Mouse (Mus musculus) lung, embryonic 15.5 days (tissue): ENCODE data around the gene Extl2. TPM values are rescaled to one million over a fixed set of nuclear protein-coding genes. Genes with fewer than 3 reads are reported as not detected.

Experiments
- ATAC-seq: fragments of 200-750 bp; cut with Nextera tagmentation; 2 replicates; pipeline ENCODE4 v1.8.0; 2017; ENCODE audit warnings: moderate number of reproducible peaks, borderline replicate concordance; ENCODE audit not compliant: low FRiP score, low TSS enrichment; ENCODE audit errors: extremely low read depth
- H3K27ac ChIP-seq: fragments of 300-500 bp; sonication (generic); 2 replicates; pipeline ENCODE4 v1.5.1; 2015; ENCODE audit warnings: moderate library complexity, mild to moderate bottlenecking, inconsistent platforms
- H3K27me3 ChIP-seq: fragments of 300-500 bp; sonication (generic); 2 replicates; pipeline ENCODE4 v1.6.1; 2015; ENCODE audit warnings: inconsistent platforms
- H3K36me3 ChIP-seq: fragments of 300-500 bp; sonication (generic); 2 replicates; pipeline ENCODE4 v1.6.1; 2015; ENCODE audit warnings: inconsistent platforms
- H3K4me1 ChIP-seq: fragments of 300-500 bp; sonication (generic); 2 replicates; pipeline ENCODE4 v1.6.1; 2015; ENCODE audit warnings: inconsistent platforms
- H3K4me2 ChIP-seq: fragments of 300-500 bp; sonication (generic); 2 replicates; pipeline ENCODE4 v1.6.1; 2015; ENCODE audit warnings: inconsistent platforms, mild to moderate bottlenecking, moderate library complexity
- H3K4me3 ChIP-seq: fragments of 300-500 bp; sonication (generic); 2 replicates; pipeline ENCODE4 v1.5.1; 2015; ENCODE audit warnings: mild to moderate bottlenecking, inconsistent platforms
- H3K9ac ChIP-seq: fragments of 300-500 bp; sonication (generic); 2 replicates; pipeline ENCODE4 v1.6.1; 2015; ENCODE audit warnings: inconsistent platforms
- H3K9me3 ChIP-seq: fragments of 300-500 bp; sonication (generic); 2 replicates; pipeline ENCODE4 v1.6.1; 2016; ENCODE audit warnings: inconsistent platforms
- WGBS: fragments of 180-500 bp; shearing (Covaris S2); methylation state at CpG from one replicate; pipeline ENCODE4 v1.1.7; 2015; 5-methylcytosine and 5-hydroxymethylcytosine counted together
- microRNA-seq: library from miRNA; unstranded; fragments of <30 nt; microRNA quantifications from one replicate; pipeline ENCODE4, GENCODE M21; 2016
- polyA plus RNA-seq: library from polyadenylated mRNA; unstranded; fragments of >200 nt; fragmentation: Nextera tagmentation; extraction: Ambion mirVana; gene quantifications from 2 replicates; pipeline ENCODE4 v1.2.1, GENCODE M21; 2015

The Extl2 gene
- polyA plus RNA-seq, 1 experiment from 2014 or later, result 17.8 TPM

DNA sequence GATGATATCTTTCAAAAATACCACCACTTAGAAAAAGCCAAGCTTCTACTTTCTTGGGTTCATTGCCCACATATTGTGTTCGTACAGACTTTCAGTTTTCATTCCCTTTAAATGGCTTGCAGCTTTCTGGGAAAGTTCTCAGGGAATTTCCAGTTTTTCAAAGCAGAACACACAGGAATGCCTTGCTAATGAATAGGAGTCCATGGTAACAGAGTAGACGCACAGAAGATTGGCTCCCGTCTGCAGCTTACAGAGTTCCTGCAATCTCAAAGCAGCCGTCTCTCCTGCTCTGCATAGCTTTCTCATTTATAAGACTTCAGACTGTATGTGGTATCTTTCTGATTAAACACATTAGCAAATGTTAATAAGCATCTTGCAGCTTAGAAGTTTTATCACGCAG, 39.8 kb downstream of the Extl2 start:
- Histone ChIP-seq H3K4me3 (no peak overlapping the region), H3K9me3 (no peaks in the 10 kb centered on the region), H3K36me3 (no peaks in the 10 kb centered on the region), H3K27me3 (no peaks in the 10 kb centered on the region), H3K4me2 (no peak overlapping the region), H3K4me1 (no peaks in the 10 kb centered on the region), H3K9ac (no peak overlapping the region), H3K27ac (no peak overlapping the region)
- no peak for ATAC-seq
- 67% methylated on average over 5 of the region's 5 CpGs for WGBS

DNA sequence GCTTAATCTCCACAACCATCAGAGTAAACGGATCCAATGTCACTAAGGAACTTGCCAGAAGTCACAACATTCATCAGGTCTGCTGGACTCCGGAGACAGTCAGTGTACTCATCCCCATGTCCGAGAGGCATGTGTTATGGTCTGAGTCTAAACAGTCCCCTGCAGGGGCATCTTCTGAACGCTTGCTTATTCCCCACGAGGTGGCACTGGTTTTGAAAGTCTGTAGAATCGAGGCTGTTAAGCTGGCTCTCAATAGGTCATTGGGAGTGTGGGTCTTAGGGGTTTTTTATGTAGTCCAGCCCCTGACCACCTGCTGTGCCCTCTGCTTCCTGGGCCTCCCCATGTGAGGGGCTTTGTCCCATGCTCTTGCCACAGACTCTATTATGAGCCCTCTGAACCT, 49.8 kb downstream of the Extl2 start:
- Histone ChIP-seq H3K9ac (no peak overlapping the region), H3K9me3 (no peaks in the 10 kb centered on the region), H3K36me3 (no peaks in the 10 kb centered on the region), H3K4me1 (no peaks in the 10 kb centered on the region), H3K27me3 (no peaks in the 10 kb centered on the region), H3K4me3 (no peak overlapping the region), H3K27ac (no peak overlapping the region), H3K4me2 (no peak overlapping the region)
- WGBS, result 60% methylated on average over 6 of the region's 6 CpGs
- no peak for ATAC-seq

DNA sequence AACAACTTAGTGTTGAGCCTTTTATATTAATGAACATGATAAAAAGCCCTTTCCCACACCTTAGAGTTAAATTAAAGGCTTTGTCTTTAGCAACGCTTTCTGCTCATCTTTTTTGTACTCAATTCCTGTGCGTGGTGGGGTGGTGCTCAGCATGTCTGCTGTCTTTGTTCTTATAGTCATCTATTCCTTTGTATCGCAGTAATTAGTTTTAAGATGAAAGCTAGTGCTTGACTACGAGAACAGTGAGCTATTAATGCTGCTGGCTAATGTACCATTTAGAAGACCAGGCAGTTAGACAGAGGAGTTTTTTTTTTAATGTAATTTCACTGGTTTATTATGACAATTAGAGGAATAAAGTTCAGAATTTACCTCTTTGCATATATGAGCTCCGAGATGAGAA, 53.1 kb downstream of the Extl2 start:
- H3K4me1 ChIP-seq, result no peaks in the 10 kb centered on the region
- H3K4me2 ChIP-seq, result no peak overlapping the region
- ATAC-seq, result no peak
- H3K9ac ChIP-seq, result no peak overlapping the region
- H3K36me3 ChIP-seq, result no peaks in the 10 kb centered on the region
- no peak overlapping the region for H3K27ac ChIP-seq
- 87% methylated on average over 5 of the region's 5 CpGs for WGBS
- no peak overlapping the region for H3K4me3 ChIP-seq
- no peaks in the 10 kb centered on the region for H3K9me3 ChIP-seq
- no peaks in the 10 kb centered on the region for H3K27me3 ChIP-seq

DNA sequence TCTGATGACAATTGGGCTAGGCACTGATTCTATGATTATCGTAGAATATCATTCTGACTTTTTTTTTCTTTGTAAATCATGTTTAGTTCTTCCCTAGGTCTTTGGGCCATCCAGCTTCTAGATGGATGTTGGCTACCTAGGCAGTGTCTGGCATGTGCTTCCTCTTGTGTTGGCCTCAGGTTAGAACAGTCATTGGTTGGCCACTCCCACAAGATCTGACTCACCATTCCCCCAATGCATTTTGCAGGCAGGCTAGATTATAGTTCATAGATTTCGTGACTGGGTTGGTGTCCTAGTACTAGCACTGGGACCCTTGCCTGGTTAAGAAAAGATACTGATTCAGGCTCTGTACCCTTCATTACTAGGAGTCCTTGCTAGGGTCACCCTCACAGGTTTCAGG, 54.9 kb downstream of the Extl2 start:
- H3K4me1 ChIP-seq, result no peaks in the 10 kb centered on the region
- 92% methylated on average over 2 of the region's 2 CpGs for WGBS
- ATAC-seq, result no peak

DNA sequence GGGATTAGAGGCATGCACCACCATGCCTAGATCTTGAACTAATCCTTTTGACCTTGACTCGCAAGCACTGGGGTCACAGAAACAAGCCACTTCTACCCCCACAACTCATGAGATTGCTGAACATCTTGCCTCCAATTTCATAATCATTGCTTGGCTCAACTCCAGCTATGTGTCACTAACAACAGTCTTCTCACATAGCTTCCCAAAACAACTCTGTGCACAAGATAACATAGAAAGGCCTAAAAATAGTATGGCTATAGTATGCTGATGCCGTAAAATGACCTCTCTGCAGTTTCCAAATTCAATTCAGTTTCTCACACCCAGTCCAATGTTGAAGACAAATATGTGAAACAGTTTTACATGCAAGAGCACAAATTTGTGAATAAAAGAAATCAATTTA, 65.3 kb downstream of the Extl2 start:
- Histone ChIP-seq H3K4me3 (no peak overlapping the region), H3K36me3 (no peaks in the 10 kb centered on the region), H3K27me3 (no peaks in the 10 kb centered on the region), H3K9ac (no peak overlapping the region), H3K4me2 (no peak overlapping the region), H3K4me1 (0 out of 2 replicates have a peak, but pooled peaks cover 6% of the 10 kb centered on the region), H3K27ac (0 out of 2 replicates have a peak overlapping the region, but pooled peaks have one; percentile 3), H3K9me3 (no peaks in the 10 kb centered on the region)
- peak; percentile 74; the same call in 1 of the 2 replicates for ATAC-seq
- WGBS, result 41% methylated on average over 2 of the region's 2 CpGs

More for the DNA sequence above, 54.9 kb downstream of the Extl2 start:
- no peak overlapping the region for H3K27ac ChIP-seq
- H3K36me3 ChIP-seq, result no peaks in the 10 kb centered on the region
- no peak overlapping the region for H3K4me3 ChIP-seq
- H3K9ac ChIP-seq, result no peak overlapping the region
- no peak overlapping the region for H3K4me2 ChIP-seq
- H3K27me3 ChIP-seq, result no peaks in the 10 kb centered on the region
- H3K9me3 ChIP-seq, result no peaks in the 10 kb centered on the region

DNA sequence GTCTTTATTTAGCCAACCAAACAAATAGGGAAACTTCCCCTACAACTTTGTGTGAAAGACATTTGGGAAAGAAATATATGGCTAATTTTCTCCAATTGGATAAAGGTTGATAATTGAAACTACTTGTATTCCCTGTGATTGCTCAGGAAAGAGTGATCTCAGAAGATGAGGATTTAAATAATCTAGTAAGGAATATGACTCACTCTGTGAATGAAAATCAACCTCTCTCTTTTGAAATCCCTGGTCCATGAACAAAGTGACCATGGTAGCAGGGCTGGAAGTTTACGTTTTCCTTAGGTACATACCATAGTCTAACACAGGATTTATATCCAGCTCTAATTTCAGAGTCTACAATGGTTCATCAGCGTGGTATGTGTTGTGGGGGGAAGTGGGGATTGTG, 69.5 kb downstream of the Extl2 start:
- Histone ChIP-seq H3K36me3 (no peaks in the 10 kb centered on the region), H3K27me3 (no peaks in the 10 kb centered on the region), H3K4me2 (no peak overlapping the region), H3K4me3 (no peak overlapping the region), H3K9me3 (no peaks in the 10 kb centered on the region), H3K27ac (no peak overlapping the region), H3K4me1 (peaks cover 14% of the 10 kb centered on the region; the same call in 1 of the 2 replicates), H3K9ac (no peak overlapping the region)
- ATAC-seq, result no peak
- WGBS, result 81% methylated on average over 2 of the region's 2 CpGs

GRCm38 (mm10) chr3:116078490-116078889, 71.2 kb downstream of the Extl2 start:
- Histone ChIP-seq H3K4me2 (no peak overlapping the region), H3K27ac (no peak overlapping the region)

More at GRCm38 (mm10) chr3:116078490-116078889, 71.2 kb downstream of the Extl2 start:
- Histone ChIP-seq H3K4me3 (no peak overlapping the region), H3K9me3 (no peaks in the 10 kb centered on the region), H3K36me3 (no peaks in the 10 kb centered on the region), H3K27me3 (no peaks in the 10 kb centered on the region), H3K4me1 (peaks cover 10% of the 10 kb centered on the region; the same call in 1 of the 2 replicates), H3K9ac (no peak overlapping the region)
- ATAC-seq, result no peak
- WGBS, result 38% methylated on average over 4 of the region's 4 CpGs

Small RNA genes lying within 50 kb of the gene (microRNA-seq; reads per million reads assigned to microRNA genes)
- not detected for gene Mir669n

Other genes starting within 250 kb of the Extl2 start
- gene Dph5, start 119.6 kb upstream of the Extl2 start, polyA plus RNA-seq, result 24.2 and 25.8 TPM in 2 replicates
- 31.0 and 34.1 TPM in 2 replicates for gene Slc30a7, start 56 bp upstream of the Extl2 start, polyA plus RNA-seq
- 94.4 and 106 TPM in 2 replicates for gene Vcam1, start 122.2 kb downstream of the Extl2 start, polyA plus RNA-seq
- gene Gpr88, start 246.0 kb downstream of the Extl2 start, polyA plus RNA-seq, result 1.3 and 1.4 TPM in 2 replicates